Mouse (Mus musculus): Measurements from ENCODE around the gene Mdga1.

Gene Mdga1

DNA sequence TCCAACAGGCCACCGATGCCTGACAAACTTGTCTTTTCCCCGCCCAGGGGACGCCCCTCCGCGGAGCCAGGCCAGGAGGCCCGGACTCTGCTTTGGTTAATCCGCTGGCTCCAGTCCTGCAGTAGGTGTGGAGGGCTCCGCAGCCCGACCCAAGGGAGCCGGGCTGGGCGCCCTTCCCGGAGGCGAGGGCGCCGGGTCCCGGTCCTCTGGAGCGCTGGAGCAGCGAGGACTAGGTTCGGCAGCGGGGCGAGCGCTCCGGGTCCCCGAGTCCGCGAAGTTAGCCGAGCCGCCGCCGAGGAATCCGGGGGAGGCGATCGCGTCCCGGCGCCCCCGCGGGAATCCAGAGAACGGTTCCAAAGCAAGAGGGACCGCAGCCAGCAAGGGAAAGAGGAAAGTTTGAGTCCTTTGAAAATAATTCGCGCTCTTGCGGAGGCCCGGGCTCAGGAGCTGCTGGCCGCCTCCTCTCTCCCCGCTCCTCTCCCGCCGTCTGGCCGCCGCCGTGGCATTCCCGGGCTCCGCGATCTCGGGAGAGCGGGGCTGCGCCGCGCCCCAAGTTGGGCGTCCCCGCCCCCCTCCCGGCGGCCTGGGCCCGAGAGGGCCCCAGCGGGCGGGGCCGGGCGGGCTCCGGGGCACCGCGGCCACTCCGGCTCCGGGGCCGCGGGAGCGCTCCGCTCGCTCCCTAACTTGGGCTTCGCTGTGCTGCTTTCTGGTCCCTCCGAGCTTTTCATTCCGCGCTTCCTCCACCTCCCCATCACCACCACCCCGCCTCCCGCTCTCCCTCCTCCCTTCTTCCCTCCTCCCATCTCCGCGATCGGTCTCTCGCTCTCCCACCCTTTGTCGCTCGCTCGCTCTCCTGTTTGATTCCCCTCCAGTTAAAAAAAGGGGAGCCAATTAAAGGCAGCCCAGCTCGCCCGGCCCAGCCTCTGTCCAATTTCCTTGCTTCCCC, 81.7 kb downstream of the Mdga1 start:
- CTCF ChIA-PET: interaction anchor here (0.7 kb wide), 1 partner anchor 536 kb away, joined by 23 read pairs; no protein-coding TSS in a partner anchor

DNA sequence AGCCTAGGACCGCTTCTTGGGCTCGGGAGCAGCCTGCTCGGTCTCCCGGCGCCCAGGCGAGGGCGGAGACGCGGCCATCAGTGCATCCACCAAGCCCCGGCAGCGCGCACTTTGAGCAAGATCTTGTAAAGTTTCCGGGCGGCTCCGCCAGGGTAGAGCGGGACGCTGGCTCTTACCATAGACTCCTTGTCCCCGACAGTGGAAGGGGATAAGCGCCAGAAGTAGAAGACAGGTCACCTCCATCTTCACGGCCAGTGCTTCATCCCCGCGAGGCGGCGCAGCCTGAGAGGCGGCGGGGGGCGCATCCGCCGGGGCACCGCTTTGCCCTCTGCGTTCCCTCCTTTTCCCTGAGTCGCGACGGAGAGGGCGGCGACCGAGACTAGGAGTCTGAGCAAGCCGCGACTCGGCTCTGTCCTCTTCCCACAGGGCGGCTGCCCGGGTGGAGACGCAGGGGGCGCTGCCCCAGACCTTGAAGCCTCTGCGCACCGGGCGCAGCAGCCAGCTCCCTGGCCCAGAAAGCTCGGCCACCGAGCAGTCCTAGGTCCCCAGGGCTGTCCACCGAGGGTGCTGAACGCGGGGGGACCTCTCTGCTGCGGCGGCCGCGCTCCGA, 82.5 kb downstream of the Mdga1 start:
- CTCF ChIA-PET: no interaction called here

DNA sequence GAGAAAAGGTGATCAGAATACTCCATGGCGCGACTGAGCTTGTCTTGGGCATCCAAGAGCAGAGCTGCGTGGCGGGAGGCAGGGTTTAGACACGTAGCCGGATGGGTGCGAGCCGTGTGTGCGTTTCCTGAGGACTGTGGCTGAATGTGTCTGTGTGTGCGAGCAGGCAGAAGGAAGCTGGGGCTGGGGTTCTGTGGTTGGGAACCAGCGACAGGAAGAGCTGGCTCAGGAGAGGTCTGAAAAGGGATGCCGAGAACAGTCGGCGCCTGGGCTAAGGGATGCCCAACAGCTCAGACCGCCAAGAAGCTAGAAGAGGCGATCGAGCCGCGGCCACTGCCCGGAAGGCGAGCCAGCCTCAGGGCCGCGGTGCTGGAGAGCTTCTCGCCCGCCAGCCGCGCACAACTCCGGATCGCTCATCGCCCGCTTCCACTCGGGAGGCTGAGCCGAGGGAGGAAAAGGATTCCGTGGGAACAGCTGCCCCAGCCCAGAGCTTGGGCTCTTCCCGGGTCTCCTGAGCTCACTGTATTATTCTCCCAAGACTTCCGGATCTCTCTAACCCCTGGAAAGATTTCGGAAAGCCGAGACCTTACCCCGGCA, 83.1 kb downstream of the Mdga1 start:
- CTCF ChIA-PET: no interaction called here

DNA sequence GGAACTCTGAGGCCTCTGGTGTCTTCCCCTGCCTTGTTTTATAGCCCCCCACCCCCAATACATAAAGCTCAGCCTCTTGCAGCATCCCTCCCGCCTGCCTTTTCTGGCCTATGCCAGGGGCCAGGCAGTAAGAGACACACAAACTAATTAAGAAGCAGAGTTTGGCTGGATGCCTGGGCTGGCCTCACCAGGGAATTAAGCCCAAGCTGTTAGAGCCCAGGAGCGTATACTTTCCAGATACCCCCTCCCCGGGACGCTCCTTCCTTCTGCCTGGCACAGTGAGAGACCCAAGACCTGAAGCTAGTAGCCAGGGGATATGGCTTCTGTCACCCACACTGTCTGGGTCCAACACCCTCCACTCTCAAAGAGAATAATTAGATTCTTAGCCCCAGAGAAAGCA, 83.8 kb downstream of the Mdga1 start:
- CTCF ChIA-PET: interaction anchor here (0.6 kb wide), 1 partner anchor 206 kb away, joined by 4 read pairs; no protein-coding TSS in a partner anchor

DNA sequence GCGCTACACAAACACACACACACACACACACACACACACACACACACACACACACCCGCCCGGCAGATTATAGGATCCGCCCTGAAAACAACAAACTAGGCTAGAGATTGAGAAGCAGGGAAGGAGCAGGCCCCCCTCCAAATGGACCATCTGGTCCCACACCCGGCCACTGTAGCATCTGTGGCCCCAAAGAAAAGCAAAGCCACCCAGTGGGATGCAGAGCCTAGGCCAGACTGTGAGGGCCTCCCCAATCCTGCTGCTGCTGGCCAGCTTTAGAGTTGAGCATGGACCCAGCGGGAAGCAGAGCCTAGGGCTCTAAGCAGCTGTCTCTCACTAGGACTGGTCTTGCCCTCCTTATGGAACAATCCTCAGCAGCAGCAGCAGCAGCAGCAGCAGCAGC, 85.3 kb downstream of the Mdga1 start:
- CTCF ChIA-PET: interaction anchor here (0.7 kb wide), 1 partner anchor 215 kb away, joined by 7 read pairs; no protein-coding TSS in a partner anchor

DNA sequence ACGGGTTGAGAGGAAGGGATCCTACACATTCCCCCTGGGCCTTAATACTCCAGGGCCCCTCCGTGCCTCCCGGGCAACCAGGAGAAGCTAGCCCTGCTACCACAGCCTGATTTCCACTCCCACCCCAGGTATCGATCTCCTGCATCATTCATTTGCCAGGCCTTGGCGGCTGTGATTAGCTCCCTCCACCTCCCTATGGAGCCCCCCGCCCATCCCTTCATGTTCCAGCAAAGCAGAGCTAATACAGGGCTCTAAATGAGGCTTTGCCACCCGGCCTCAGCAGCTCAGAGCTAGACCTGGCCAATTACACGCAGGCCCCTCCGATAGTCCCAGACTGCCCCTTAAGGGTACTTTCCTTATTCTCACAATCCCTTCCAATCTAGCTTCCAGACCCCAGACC, 86.5 kb downstream of the Mdga1 start:
- CTCF ChIA-PET: interaction anchor here (0.8 to 2.2 kb wide), 4 partner anchors 33 to 1081 kb away, joined by 3 to 11 read pairs (median 4); no protein-coding TSS in a partner anchor

DNA sequence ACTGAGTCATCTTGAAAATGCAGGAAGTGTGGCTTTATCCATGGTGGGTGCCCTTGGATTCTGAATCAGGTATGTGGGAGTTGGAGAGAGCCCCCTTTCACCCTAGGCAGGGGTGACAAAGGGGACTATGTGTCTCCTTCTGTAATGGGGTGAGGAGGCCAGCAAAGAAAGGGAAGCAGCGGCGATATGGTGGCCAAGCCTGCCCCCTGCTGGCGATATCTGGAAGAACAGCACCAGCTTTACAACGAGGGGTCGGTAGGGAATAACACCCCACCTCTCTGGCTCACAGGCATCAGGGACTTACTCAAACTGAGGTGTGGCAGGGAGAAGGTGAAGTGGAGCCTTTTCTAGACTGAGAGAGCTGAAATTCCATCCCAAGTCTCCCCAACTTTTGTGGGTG, 87.0 kb downstream of the Mdga1 start:
- CTCF ChIA-PET: interaction anchor here (0.8 to 2.2 kb wide), 4 partner anchors 33 to 1081 kb away, joined by 3 to 11 read pairs (median 4); no protein-coding TSS in a partner anchor

DNA sequence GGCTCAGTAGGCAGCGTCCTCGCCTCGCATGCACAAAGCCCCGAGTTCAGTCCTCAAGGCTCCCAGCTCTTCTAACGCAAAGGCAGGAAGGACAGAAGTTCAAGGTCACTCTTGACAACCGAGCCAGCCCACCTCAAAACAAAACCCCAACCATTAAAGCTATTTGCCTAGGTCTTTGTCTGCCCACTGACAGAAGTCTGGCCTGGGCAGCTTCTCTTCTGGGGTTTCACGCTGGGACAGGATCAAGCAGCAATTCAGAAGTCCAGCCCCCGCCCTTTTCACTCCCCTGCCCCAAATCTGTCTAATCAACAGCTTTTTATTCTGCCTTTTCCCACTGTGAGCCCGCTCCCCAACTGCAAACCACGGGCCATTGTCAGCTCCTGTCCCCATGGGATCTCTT, 89.6 kb downstream of the Mdga1 start:
- CTCF ChIA-PET: interaction anchor here (0.7 kb wide), 1 partner anchor 120 kb away, joined by 3 read pairs; no protein-coding TSS in a partner anchor

DNA sequence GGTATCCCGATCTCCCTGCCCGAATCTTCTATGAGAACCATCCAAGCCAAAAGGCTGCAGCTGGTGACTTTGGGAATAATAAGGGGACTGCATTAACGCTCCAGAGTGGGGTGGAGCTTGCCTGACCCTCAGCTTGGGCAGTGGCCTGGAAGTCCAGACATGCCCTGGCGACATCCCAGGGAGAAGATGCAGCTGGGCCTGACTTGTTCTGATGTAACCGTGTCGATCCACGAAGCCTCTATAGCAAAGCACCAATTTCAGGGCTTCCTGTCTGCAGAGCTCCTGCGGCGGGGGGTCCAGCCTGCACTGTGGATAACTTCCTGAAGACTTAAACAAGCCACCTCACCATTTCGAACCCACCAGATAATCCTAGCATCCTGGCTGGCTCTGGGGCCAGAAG, 90.9 kb downstream of the Mdga1 start:
- CTCF ChIA-PET: interaction anchor here (0.6 kb wide), 1 partner anchor 86 kb away, joined by 4 read pairs; no protein-coding TSS in a partner anchor

DNA sequence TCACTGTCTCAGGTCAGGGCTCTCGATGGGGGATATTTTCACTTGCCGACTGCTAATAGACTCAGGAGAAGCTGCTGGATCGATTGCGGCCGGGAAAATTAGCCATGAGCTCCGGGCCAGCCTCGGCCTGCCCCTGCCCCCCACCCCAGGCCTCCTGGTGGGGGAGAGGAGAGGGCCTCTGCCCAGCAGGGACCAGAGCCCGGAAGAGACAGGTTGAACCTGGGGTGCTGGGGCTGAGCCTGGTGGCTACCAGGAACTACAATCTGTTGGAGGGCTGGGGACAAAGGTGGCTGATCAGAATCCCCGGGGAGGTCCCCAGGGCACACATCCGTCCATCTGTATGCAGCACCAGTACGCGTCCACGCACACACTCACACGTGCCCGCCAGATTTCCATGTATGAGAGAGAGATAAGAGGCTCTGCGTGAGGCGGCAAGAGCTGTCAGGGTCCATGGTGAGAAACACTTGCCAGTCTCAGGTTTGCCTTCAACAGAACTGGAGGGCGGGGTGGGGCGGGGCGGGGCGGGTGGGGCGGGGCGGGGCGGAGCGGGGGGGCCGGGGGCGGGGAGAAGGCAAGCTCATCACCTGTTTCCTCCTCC, 95.7 kb downstream of the Mdga1 start:
- CTCF ChIA-PET: no interaction called here

DNA sequence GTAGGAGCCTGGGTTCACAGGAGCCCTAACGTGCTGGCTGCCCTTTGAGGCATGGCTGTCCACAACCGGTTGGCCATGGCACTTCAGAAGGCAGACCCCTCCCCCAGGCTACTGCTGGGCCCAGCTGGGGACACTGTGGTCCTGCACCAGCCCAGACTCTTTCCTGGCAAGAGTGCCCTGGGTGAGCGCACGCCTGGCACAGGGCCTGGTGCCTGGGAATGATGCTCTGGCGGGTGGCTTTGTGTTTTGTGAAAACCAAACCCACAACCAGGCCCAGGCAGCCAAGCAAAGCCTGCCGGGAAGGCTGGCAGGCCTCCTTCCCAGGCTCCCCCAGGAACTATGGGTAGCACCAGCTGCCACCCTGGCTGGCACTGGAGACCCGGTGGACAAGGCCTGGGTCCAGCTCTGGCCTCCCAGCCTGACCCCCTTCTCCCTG, 96.3 kb downstream of the Mdga1 start:
- CTCF ChIA-PET: no interaction called here

DNA sequence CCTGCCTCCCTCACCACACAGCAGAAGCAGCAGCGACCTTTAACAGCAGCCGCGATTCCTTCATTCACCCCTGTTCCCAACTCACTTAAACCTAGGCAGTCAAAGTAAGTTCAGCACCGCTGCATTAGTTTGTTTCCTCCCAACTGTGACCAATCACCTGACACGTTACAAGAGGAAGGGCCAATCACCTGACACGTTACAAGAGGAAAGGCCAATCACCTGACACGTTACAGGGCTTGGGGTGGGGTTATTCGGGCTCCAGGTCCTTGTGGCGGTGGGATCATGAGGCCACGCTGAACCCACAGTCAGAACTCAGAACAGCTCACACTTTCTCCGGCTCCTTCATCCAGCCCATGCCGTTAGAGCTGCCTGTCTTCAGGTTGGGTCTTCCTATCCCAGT, 99.6 kb downstream of the Mdga1 start:
- CTCF ChIA-PET: no interaction called here

DNA sequence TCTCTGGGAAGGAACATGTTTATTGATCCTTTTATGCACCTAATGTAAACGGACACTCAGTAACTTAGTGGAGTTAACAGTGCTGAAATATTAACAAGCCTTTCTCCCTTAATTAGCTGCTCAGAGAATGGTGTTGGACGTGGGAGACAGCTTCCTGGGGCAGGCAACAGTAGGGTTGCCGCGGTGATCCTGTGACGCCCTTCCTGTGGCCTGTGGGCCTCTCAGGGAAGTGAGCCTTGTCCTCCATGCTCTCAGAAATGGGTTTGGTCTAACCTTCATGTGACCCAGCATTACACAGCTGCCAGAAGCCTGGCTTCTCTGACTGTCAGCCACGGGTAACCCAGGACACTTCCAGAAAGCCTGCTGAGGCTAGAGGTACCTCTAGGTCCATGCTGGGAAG, 104.0 kb downstream of the Mdga1 start:
- CTCF ChIA-PET: no interaction called here

DNA sequence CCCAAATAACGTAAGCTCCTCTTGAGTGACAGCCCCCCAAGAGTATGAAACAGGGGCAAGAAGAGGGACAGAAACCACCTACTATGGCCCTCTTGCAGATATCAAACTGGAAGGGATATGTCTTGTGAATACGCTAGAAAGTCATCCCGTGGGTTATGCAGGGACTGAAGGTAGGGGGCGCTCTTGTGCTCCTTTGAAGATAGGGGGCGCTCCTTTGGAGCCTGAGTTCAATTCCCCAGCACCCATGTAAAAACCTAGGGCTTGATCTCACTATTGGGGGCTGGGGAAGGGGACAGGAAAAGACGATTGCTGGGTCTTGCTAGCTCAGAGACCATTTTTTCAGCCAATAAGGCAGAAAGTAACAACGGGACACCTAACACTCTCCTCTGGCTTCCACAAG, 105.4 kb downstream of the Mdga1 start:
- CTCF ChIA-PET: no interaction called here

DNA sequence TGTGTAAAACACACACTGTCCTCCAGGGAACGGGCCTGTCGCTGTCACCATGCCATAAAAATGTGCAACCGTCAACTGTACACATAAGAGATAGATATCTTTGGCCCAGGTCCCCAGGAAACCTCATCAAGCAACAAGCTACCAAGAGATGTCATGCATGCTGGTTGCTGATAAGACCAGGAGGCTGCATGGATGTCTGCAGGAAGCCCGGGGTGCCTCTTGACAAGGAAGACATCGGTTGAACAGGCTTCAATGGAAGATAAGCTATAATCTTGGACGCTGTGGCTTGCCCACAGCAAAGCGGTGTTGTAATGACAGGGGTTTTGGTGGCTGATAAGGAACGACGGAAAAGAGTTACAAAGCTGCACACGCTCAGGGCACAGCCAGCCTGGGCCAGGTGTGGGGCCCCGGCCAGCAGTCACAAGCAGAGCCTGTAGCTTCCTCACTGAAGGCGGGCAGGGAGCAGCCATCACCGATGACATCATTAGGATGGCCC, 110.1 kb downstream of the Mdga1 start:
- CTCF ChIA-PET: no interaction called here

DNA sequence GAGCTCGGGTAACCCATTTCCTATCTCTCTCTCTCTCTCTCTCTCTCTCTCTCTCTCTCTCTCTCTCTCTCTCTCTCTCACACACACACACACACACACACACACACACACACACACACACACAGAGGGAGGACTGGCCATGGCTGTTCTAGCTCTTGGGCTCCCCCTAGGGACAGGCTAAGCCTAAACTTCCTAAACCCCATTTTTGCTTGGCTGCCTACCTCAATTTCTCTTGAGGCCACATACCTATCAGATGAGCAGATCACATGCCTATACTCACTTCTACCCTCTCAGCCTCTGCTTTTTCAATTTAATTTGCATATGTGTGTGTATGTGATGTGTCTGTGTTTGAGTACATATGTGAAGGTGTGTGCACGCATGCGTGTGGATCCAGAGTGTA, 111.1 kb downstream of the Mdga1 start:
- CTCF ChIA-PET: interaction anchor here (0.6 kb wide), 1 partner anchor 16 kb away, joined by 4 read pairs; no protein-coding TSS in a partner anchor

DNA sequence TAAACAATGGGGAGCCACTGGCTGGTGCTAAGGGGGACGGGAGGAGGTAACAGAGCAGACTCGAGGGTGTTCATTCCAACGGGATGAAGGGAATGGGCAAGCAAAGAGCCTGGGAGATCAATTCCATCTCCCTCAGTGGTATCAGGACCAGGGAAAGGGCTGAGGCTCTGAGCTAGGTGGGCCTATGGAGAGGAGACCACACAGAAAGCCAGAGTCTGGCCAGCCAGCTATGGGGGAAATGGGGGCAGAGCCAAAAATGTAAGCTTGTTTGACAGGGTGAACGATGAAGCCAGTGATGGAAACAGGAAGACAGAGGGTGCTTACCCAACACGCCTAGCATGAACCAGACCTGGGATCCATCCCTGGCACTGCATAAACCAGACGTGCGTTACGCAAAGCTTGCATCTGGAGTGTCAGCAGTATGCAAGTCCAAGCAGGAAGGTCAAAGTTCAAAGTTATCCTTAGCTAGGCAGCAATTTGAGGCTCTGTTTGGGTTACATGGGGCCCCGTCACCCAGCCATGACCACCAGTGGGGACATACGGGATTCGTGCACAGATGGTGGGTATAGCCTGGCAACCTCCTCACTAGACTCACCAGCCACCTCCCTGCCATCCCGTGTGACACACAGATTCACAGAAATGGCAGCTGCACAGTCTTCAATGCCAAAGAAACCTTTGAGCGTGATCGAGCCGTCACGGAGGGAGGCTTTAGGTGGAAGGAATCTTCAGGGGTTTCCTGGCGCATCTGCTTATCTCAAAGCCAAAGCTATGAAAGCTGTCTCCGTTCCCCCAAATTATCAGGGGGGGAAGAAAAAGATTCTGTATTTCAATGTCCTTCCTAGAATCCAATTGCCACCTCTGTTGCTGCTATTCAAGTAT, 113.9 kb downstream of the Mdga1 start:
- CTCF ChIA-PET: no interaction called here

DNA sequence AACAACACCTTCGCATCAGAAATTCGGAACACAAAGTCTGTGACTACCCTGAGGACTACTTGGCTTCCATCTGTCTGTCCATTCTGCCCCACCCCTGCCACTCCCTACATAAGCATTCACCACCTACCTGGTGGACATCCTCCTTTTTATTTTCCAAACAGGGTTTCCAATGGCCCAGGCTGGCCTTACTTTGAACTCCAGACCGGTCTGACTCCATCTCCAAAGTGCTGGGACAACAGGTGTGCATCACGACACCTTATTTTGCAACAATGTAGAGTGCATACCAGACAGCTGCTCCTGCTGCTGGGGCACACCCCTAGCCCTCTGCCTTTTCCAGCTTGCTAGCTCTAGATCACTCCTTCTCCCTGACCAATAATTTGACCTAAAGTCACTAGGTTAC, 115.1 kb downstream of the Mdga1 start:
- CTCF ChIA-PET: no interaction called here

DNA sequence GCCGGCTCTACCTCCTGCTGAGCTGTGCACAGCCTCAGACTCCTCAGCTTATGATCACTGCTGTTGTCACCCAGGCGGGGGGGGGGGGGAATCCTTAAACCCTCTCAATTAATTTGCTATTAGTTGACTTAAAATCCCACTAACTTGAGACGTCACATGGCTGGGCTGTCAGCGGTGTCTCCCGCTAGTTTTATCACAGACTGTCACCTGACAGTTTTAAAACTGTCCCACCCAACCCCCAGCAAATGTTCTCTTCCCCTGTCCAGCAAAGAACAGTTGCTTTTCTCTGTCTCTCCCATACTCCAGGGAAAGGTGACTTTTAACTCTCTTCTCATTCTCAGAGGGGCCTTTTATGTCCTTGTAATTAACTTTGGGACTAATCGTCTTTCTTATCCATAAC, 115.5 kb downstream of the Mdga1 start:
- CTCF ChIA-PET: interaction anchor here (0.6 kb wide), 1 partner anchor 92 kb away, joined by 6 read pairs; no protein-coding TSS in a partner anchor

DNA sequence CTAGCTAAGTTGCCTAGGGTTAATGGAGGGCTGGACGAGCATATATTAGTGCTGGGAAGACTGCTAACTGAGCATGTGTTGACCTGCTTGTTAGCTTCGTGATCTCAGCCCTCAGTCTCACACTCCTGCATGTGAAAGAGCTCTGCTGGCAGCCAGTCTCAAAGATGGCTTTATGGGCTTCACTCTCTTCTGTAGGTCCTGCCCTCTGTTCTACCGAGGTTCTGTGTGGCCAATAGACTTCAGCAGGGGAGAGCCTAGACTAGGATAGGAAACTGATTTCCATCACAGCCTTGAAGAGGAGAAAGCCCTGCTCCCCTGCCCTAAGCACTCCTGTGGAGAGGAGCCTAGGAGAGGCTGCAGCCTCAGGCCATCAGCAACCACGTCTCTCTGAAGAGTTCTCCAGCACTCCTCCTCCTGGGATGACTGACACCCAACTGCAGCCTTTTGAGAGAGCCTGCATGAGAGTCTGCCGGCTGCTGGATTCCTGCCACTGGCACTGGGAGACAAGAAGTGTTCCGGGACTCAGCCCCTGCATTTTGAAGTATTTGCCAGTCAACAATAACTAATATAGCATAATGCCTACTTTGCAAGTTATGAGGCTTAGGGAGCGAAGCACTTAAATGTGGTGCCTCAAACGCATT, 116.9 kb downstream of the Mdga1 start:
- CTCF ChIA-PET: no interaction called here
